Mouse (Mus musculus) liver, adult 2 months (tissue): ENCODE data around the gene Ap1g2. TPM values are rescaled to one million over a fixed set of nuclear protein-coding genes. Genes with fewer than 3 reads are reported as not detected.

Source experiments
- DNase-seq: peaks from one replicate; pipeline ENCODE4 v3.0.0-alpha.2; 2011; ENCODE audit warnings: low read depth, low spot score; ENCODE audit errors: extremely low read depth
- H3K27ac ChIP-seq: fragments of 200-500 bp; replicated peaks from 2 replicates; pipeline ENCODE4 v1.5.1; 2012; ENCODE audit warnings: low read depth, mild to moderate bottlenecking, control low read depth, inconsistent platforms, low read length; ENCODE audit not compliant: insufficient read depth
- H3K27me3 ChIP-seq: fragments of 200-500 bp; 2 replicates; pipeline ENCODE4 v1.6.1; 2012; ENCODE audit warnings: mild to moderate bottlenecking, moderate library complexity, low read length, inconsistent platforms; ENCODE audit not compliant: control insufficient read depth, insufficient read depth
- H3K36me3 ChIP-seq: fragments of 200-500 bp; 2 replicates; pipeline ENCODE4 v1.6.1; 2012; ENCODE audit warnings: low read length, inconsistent platforms; ENCODE audit not compliant: control insufficient read depth, insufficient read depth
- H3K4me1 ChIP-seq: fragments of 200-500 bp; 2 replicates; pipeline ENCODE4 v1.6.1; 2011; ENCODE audit warnings: low read length; ENCODE audit not compliant: control insufficient read depth, insufficient read depth
- H3K4me3 ChIP-seq: fragments of 200-500 bp; 2 replicates; pipeline ENCODE4 v1.5.1; 2011; ENCODE audit warnings: low read depth, mild to moderate bottlenecking, control low read depth, low read length, moderate library complexity; ENCODE audit not compliant: insufficient read depth
- H3K79me2 ChIP-seq: fragments of 200-500 bp; 2 replicates; pipeline ENCODE4 v1.6.1; 2012; ENCODE audit warnings: inconsistent platforms, mild to moderate bottlenecking, low read length, moderate library complexity; ENCODE audit not compliant: control insufficient read depth, insufficient read depth
- H3K9ac ChIP-seq: fragments of 200-500 bp; 2 replicates; pipeline ENCODE4 v1.6.1; 2012; ENCODE audit warnings: low read depth, mild to moderate bottlenecking, control low read depth, inconsistent platforms, low read length
- CTCF ChIP-seq: fragments of 200-500 bp; IDR thresholded peaks from 2 replicates; pipeline ENCODE4 v1.5.1; 2011; ENCODE audit warnings: low read depth, low read length, control low read depth
- POLR2A ChIP-seq: fragments of 200-500 bp; IDR thresholded peaks from 2 replicates; pipeline ENCODE4 v1.6.1; 2011; ENCODE audit warnings: low read length, control low read depth; ENCODE audit not compliant: insufficient read depth; ENCODE audit errors: extremely low read depth
- WGBS: fragments of 180-500 bp; shearing (Covaris S2); methylation state at CpG from one replicate; pipeline ENCODE4 v1.1.7; 2018; 5-methylcytosine and 5-hydroxymethylcytosine counted together
- polyA plus RNA-seq: library from polyadenylated mRNA; depleted of rRNA; stranded (reverse); fragments of >200 nt; gene quantifications from 2 replicates; pipeline ENCODE4 v1.2.3, GENCODE M21; 2012
- total RNA-seq: library from RNA; depleted of rRNA; stranded (reverse); fragments of >200 nt; gene quantifications from 2 replicates; pipeline ENCODE4 v1.2.3, GENCODE M21; 2014

Ap1g2 gene
- total and polyA plus RNA-seq, 2 experiments, result 4.9 to 15.6 TPM

GRCm38 (mm10) chr14:55079214-55079970, 27.0 kb downstream of the Ap1g2 start:
- no peak overlapping the region for H3K9ac ChIP-seq

GRCm38 (mm10) chr14:55078366-55078989, 27.9 kb downstream of the Ap1g2 start:
- peak overlapping the region; percentile 23; the same call in 1 of the 2 replicates for H3K9ac ChIP-seq

More at GRCm38 (mm10) chr14:55079214-55079970, 27.0 kb downstream of the Ap1g2 start:
- Histone ChIP-seq H3K27ac (peak overlapping the region; percentile 27), H3K4me1 (peaks cover 15% of the 10 kb centered on the region), H3K27me3 (no peaks in the 10 kb centered on the region), H3K36me3 (no peaks in the 10 kb centered on the region), H3K4me3 (no peak overlapping the region), H3K79me2 (no peaks in the 10 kb centered on the region)
- 8% methylated on average over 8 of the region's 8 CpGs for WGBS
- TF ChIP-seq CTCF, result peak; percentile 90
- TF ChIP-seq POLR2A, result no peak
- DNase-seq, result peak; percentile 93

GRCm38 (mm10) chr14:55077481-55078365, 28.7 kb downstream of the Ap1g2 start:
- H3K4me3 ChIP-seq, result no peak overlapping the region
- H3K27me3 ChIP-seq, result no peaks in the 10 kb centered on the region
- peaks cover 9% of the 10 kb centered on the region for H3K4me1 ChIP-seq
- no peaks in the 10 kb centered on the region for H3K36me3 ChIP-seq
- no peak overlapping the region for H3K27ac ChIP-seq
- no peak overlapping the region for H3K9ac ChIP-seq
- TF ChIP-seq POLR2A (no peak), CTCF (no peak)
- H3K79me2 ChIP-seq, result no peaks in the 10 kb centered on the region
- DNase-seq, result no peak
- WGBS, result 84% methylated on average over 15 of the region's 15 CpGs

More at GRCm38 (mm10) chr14:55078366-55078989, 27.9 kb downstream of the Ap1g2 start:
- Histone ChIP-seq H3K4me3 (no peak overlapping the region), H3K36me3 (no peaks in the 10 kb centered on the region), H3K27me3 (no peaks in the 10 kb centered on the region), H3K4me1 (peaks cover 15% of the 10 kb centered on the region), H3K27ac (no peak overlapping the region), H3K79me2 (no peaks in the 10 kb centered on the region)
- WGBS, result 73% methylated on average over 23 of the region's 23 CpGs
- TF ChIP-seq CTCF (no peak), POLR2A (no peak)
- DNase-seq, result no peak

- no peaks in the 10 kb centered on the region for H3K36me3 ChIP-seq
- 93% methylated on average over 3 of the region's 3 CpGs for WGBS
- no peak overlapping the region for H3K9ac ChIP-seq
- H3K27ac ChIP-seq, result no peak overlapping the region
- H3K79me2 ChIP-seq, result no peaks in the 10 kb centered on the region
- H3K4me1 ChIP-seq, result peaks cover 9% of the 10 kb centered on the region
- no peak overlapping the region for H3K4me3 ChIP-seq
- no peak for TF ChIP-seq CTCF
- TF ChIP-seq POLR2A, result no peak
- no peaks in the 10 kb centered on the region for H3K27me3 ChIP-seq
- no peak for DNase-seq
Measured at GRCm38 (mm10) chr14:55076956-55077355, 29.4 kb downstream of the Ap1g2 start.

- Histone ChIP-seq H3K36me3 (no peaks in the 10 kb centered on the region), H3K4me3 (no peak overlapping the region), H3K4me1 (peaks cover 8% of the 10 kb centered on the region), H3K79me2 (no peaks in the 10 kb centered on the region), H3K27me3 (no peaks in the 10 kb centered on the region), H3K9ac (no peak overlapping the region), H3K27ac (no peak overlapping the region)
- TF ChIP-seq CTCF (no peak), POLR2A (no peak)
- 64% methylated on average over 6 of the region's 6 CpGs for WGBS
- DNase-seq, result no peak
Measured at GRCm38 (mm10) chr14:55076224-55076623, 30.2 kb downstream of the Ap1g2 start.

GRCm38 (mm10) chr14:55074416-55074815, 32.0 kb downstream of the Ap1g2 start:
- no peak overlapping the region for H3K9ac ChIP-seq
- WGBS, result 97% methylated on average over 12 of the region's 12 CpGs
- no peaks in the 10 kb centered on the region for H3K4me1 ChIP-seq
- TF ChIP-seq CTCF (no peak), POLR2A (no peak)
- no peaks in the 10 kb centered on the region for H3K79me2 ChIP-seq
- no peak overlapping the region for H3K27ac ChIP-seq
- H3K27me3 ChIP-seq, result no peaks in the 10 kb centered on the region
- no peak overlapping the region for H3K4me3 ChIP-seq
- DNase-seq, result no peak
- 0 out of 2 replicates have a peak, but pooled peaks cover 2% of the 10 kb centered on the region for H3K36me3 ChIP-seq
